Mouse (Mus musculus): ENCODE data around the gene Ubfd1.
"Not testable (repeated sequence)": the region's sequence is repeated elsewhere in the genome, so short reads cannot be mapped to it uniquely, and the experiment has no call there.

Gene Ubfd1

GRCm38 (mm10) chr7:122081071-122081470 lies 14.1 kb downstream of the Ubfd1 start:
- in situ Hi-C loops (cut with MboI, MseI), result no loop called here

GRCm38 (mm10) chr7:122087195-122087982 lies 20.4 kb downstream of the Ubfd1 start:
- in situ Hi-C loops (cut with MboI, MseI), result loop anchor here (5.0 kb wide), 1 partner anchor 100 kb away; no protein-coding TSS in a partner anchor

- in situ Hi-C loops (cut with MboI, MseI), result loop anchor here (10.0 kb wide), 1 partner anchor 900 kb away; no protein-coding TSS in a partner anchor
Measured at GRCm38 (mm10) chr7:122094564-122095330, 27.8 kb downstream of the Ubfd1 start.

GRCm38 (mm10) chr7:122098009-122098408 lies 31.0 kb downstream of the Ubfd1 start:
- in situ Hi-C loops (cut with MboI, MseI), result loop anchor here (10.0 kb wide), 1 partner anchor 897 kb away; no protein-coding TSS in a partner anchor

- in situ Hi-C loops (cut with MboI, MseI), result loop anchor here (10.0 kb wide), 1 partner anchor 896 kb away; no protein-coding TSS in a partner anchor
Measured at GRCm38 (mm10) chr7:122099222-122099621, 32.2 kb downstream of the Ubfd1 start.

- in situ Hi-C loops (cut with MboI, MseI), result not testable (repeated sequence)
Measured at GRCm38 (mm10) chr7:122101014-122101746, 34.2 kb downstream of the Ubfd1 start.

GRCm38 (mm10) chr7:122101747-122102244 lies 34.8 kb downstream of the Ubfd1 start, which contains the start of gene Ndufab1:
Gene Ndufab1, minus strand, starts transcription at chr7:122101886.
- in situ Hi-C loops (cut with MboI, MseI), result no loop called here

- in situ Hi-C loops (cut with MboI, MseI), result no loop called here
Measured at GRCm38 (mm10) chr7:122108206-122108605, 41.2 kb downstream of the Ubfd1 start.

- in situ Hi-C loops (cut with MboI, MseI), result no loop called here
Measured at GRCm38 (mm10) chr7:122123518-122123917, 56.5 kb downstream of the Ubfd1 start.

GRCm38 (mm10) chr7:122125636-122126035 lies 58.7 kb downstream of the Ubfd1 start:
- in situ Hi-C loops (cut with MboI, MseI), result loop anchor here (25.0 kb wide), 1 partner anchor 1062 kb away; no protein-coding TSS in a partner anchor

GRCm38 (mm10) chr7:122126946-122127345 lies 60.0 kb downstream of the Ubfd1 start:
- in situ Hi-C loops (cut with MboI, MseI), result loop anchor here (25.0 kb wide), 1 partner anchor 1060 kb away; no protein-coding TSS in a partner anchor

All from T-helper 2 cell (primary cell).